Mouse (Mus musculus) spleen, postnatal 10 days (tissue): ENCODE results near the gene Ddit4.
A peak's percentile ranks its signal among the peaks of the same experiment; 100 is the strongest.

Experiments
- DNase-seq, 2 experiments: peaks; one replicate each; pipeline ENCODE4 v3.0.0; 2021 to 2022; ENCODE audit warnings: low spot score in 2 of 2

Ddit4 gene

DNA sequence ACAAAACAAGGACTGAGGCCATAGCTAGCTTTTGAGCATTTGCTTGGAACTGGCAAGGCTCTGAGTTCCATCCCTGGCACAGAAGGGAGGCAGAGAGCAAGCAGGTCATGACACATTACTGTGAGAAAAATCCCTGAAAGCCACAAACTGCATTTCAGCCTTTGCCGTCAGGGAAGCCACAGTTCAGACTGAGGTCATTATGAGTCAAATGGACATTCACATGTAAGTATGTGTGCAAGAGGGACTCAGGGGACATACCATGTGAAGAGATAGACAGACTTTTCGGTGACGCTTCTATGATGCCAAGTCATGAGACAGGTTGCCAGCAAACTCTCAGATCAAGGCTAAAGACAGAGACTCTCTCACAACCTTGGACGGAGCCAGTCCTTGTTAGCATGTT lies 33.5 kb downstream of the Ddit4 start:
- DNase-seq = no peak

DNA sequence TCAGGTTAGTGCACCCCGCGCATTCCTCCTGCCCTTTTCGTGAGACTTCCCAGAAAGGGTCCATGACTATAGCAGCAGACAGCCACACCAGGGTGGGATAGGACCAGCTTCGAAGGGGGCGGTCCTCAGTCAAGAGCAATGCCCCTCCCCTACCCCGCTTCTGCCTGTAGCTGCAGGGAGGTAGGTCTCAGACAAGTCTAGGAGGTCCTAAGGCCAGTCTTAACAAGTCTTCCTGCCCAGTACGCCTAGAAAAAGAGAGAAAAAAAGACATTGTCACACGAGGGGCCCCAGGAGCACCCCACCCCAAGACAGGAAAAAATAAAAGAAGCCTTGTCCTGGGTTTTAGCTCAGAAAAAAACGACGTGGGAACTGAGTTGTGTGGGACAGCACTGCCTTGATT lies 35.0 kb downstream of the Ddit4 start:
- DNase-seq = peak in 1 of 2 experiments; percentile 39

DNA sequence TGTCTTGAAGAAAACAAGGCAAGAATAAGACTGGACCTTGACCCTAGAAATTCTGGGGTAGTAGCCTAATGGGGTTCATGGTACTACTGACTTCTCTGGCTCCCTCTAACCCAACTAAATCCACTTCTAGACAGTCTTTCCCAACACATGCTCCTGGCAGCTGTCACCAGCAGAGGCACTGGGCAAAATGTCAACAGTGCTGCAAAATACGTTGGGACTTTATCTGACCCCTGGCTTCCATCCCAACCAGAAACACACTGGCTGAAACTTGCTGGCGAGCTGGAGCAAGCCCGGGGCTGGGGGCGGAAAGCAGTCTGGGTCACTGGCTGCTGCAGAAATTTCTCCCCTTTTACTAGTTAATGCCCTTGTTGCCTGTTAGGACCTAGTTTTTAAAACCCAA lies 35.5 kb downstream of the Ddit4 start:
- DNase-seq = peak; percentile 13 to 36

DNA sequence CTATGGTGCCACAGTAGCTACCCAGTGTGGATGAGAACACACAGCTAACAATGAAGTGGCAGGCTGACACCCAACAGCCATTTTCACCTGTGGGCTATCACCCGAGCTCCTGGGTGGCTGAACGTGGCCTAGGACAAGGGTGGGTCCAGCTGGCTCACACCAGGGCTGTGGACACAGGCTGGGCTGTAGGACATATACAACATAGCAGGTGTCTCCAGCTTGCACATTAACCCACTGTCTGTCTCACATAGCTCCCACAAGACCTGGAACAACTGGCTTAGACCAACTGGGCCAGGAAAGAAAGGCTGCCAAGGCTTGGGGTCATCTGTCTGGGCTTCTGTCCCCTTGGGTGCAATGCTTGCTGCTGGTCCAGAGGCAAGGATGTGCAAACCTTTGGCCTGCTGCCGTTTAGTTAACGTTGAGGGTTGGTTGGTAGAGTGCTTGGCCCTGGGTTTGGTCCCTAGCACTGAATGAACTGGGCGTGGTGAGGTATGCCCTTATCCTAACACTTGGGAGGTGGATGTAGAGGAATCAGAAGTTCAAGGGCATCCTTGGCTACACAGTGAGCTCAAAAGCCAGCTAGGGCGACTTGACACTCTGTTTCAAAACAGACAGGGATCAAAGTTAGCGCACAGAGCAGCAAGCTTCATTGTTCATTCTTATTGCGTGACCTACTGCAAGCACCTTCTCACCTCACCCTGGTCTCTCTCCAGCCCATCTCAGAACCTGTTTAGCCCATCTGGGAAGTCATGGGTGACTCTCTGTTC lies 36.3 kb downstream of the Ddit4 start:
- no peak for DNase-seq

DNA sequence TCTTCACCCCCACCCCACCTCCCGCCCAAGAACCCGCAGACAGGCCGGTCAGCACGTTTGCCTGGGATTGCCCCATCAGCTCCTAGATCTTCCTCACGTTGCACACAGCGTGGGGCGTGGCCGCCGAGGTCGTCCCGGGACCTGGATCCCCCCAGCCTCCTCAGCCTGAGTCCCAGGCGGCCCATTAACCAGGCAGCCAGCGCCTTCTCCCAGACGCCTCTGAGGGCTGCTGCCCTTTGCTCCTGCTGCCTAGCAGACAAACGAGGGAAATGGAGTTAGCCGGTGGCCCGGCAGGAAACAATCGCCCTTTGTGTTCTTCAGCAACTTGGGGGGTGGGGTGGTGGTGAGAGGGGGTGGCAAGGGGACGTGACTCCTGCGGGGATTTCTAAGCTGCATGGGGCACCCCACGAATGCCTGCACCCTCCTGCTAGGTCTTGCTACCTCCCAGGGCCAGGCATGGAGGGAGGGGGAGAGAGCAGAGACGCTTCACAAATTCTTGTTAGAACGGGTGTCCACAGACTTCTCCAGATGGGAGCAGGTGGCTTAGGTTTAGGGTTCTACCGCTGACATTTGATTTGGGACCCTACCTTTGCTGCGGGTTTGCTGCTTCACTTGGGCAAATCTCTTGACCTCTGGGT lies 40.0 kb downstream of the Ddit4 start:
- DNase-seq = peak; percentile 20 to 35

DNA sequence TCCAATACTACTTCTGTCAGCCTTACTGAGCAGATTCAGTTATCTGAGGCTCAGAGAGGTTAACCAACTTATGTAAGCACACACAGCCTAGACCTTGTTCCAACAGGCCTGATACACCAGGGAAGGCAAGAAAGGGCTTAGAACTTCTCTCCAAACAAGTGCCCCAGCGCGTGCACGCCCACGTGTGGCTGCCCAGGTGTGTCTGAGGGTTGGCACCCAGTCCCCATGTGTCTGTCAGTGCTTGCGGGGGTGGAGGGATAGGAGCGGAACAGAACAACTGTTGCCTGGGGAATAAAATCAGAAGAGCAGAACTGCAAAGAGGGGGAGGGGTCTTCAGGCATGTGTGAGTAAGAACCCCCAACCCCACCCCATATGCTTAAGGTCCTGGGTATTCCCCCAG lies 40.5 kb downstream of the Ddit4 start:
- DNase-seq = peak; percentile 35 to 72

DNA sequence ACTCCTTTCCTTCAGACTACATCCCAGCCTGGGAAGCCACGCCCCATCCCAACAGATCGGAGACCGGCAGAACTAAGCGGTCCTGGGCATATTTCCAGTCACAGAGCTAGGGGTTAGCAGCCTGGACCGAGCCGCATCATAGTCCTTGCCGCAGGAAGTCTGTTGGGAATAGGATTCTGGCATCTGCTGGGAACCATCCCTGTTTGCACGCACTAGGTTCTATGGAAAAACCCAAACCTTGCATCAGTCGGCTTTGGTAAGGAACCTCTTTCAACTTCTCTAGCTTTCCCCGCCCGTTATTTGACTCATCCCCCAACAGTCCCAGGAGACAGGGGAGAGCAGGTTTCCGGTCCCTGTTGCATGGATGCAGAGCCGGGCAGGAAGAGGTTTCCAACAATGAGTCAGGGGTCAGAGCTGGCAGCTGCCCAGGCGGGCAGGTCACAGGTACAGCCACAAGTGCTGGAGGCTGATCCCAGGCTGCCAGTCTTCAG lies 42.2 kb downstream of the Ddit4 start:
- DNase-seq = peak; percentile 20 to 43

DNA sequence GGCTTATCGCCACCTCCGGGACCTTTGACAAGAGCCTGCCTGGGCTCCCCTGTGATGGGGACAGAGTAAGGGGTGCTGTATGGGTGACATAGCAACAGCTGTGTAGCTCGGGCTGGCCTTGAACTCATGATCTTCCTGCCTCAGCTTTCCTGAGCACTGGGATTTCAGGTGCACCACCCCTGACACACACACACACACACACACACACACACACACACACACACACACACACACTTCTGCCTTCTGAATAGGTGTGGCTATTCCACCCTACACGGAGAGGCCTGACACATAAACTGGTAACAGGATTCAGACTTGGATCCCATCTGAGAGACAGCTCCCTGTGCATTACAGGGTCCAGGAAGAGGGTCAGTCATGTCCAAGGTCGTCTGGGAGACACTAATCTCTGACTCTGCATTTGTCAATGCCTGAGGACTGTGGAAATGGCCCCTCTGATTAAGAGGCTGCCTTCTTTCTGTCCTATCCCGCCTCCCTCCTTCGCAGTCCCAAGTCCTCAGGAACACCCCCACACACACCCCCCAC lies 42.8 kb downstream of the Ddit4 start:
- DNase-seq = peak in 1 of 2 experiments; percentile 14

DNA sequence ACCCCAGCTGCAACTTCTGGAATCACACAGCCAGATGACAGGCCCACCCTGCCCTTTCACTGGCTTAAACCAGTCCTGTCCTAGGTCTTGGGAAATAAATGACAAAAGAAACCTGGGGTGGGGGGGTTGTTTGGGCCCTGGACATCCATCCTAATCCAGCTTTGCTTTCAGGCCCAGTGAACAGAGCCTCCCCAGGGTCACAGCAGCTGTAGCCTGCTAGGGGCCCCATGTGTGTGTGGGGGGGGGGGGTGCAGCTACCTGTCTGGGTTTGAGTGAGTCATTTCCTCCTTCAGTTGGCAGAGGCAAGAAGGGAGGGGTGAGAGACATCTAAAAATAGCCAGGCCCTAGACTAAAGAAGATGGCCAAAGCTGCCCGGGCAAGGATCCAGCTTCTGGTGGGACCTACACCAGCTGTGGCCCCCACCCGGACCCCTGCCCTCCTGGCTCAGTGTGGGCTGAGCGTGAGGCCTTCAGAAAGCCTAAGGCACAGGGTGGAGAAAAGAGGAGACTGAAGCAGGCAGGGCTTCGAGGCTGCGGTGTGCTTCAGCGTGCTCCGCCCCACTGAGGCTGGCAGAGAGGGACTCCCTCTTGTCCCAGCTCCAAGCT lies 43.8 kb downstream of the Ddit4 start:
- DNase-seq = peak; percentile 39 to 40

DNA sequence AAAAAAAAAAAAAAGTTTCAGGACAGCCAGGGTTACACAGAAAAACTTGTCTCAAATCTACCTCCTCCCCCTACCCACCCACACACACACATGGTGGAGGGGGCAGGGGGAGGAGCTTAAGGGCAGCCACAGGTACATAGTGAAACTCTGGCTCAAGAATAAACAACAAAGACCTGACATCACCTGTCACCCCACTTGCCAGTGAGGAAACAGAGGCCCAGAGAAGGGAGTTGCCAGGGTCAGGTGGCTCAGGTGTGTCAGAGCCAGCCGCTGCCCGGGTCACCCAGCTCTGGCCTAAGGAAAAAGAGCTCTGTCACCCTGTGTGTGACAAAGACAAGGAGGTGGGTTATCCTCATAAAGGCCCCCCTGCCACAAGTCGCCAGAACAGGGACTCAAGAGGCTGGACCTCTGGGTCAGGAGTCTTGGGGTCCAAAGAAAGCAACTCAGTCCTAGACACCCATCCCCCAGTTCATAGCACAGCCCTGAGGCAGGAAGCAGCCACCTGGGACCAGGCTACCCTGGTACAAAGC lies 44.5 kb downstream of the Ddit4 start:
- peak; percentile 14 to 42 for DNase-seq

DNA sequence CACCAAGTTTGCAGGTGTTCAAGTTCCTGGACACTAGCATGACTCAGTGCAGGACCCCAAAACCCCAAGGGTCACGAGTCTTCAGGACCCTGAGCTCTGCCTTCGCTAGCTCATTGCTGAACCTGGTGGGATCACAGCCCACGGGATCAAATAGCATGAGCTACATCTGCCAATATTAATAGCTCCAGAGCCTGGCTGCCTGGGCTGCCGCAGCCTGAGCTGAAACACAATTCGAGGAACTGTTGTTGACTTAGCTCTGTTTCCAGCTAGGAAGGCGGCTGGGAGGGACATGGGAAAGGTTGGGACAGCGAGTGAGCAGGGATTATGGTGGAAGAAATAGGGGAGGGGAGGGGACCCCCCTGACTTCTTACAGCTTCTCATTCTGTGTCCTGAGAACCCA lies 48.5 kb downstream of the Ddit4 start:
- no peak for DNase-seq

DNA sequence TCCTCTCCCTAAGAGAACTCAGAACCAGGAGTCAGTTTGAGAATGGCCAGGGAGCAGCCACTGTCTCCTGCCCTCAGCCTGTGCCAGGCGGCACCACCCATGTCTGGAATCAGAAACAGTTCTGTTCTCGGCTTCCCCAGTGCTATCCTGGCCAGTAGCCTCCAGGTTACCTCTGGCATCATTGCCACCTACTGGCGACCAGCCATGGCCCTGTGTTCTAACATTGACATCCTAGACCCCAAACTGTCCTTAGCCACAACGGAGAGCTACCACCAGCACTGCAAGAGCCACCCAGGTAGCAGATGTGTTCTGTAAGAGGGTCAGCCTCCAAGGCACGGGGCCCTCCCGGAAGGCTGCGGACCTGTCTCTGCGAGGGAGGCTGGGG lies 49.0 kb downstream of the Ddit4 start:
- no peak for DNase-seq

DNA sequence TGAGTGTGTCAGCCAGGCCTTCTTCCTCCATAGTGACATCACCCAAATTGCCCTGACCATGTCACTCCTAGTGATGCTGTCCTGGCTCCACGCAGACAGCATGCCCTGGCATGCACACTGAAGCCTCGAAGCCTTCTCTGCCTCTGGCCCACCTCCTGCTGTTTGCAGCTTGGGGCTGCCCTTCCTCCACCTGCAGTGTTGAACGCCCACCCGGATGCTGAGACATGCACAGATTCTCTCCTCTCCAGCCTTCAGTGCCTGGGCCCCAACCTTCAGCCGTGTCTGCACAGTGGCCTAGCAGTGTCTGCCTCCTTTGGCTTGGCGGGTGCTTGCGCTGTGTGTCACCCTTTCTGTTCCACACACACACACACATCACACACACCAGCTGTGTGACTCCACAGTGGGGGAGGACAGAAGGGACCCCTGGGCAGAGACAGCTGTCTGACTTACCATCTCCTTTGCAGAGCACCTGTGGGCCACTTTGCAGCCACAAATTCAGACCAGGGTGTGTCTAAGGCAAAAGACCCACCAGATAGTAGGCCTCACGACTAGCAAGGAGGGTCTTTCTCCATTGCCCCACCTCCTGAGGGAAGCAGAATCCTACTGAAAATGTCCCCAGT lies 49.5 kb downstream of the Ddit4 start:
- peak in 1 of 2 experiments; percentile 65 for DNase-seq

DNA sequence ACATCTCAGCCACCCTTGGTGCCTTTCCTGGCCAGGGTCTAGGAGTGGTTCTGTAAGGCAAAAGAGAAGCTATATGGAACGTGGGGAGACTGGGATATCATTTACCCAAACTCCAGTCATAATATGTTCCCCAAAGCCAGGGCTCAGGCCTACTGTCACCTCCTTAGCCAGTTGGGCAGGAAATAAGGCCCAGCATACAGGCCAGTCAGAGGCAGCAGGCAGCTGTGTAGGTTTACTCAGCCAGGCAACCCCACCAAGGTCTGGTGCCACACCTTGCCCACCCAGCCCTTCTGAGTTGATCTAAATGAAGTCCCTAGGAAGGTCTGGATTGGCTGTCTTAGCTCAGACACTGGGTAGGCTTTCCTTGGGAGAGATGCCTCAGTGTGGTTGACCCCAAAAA lies 50.2 kb downstream of the Ddit4 start:
- DNase-seq = peak in 1 of 2 experiments; percentile 16

DNA sequence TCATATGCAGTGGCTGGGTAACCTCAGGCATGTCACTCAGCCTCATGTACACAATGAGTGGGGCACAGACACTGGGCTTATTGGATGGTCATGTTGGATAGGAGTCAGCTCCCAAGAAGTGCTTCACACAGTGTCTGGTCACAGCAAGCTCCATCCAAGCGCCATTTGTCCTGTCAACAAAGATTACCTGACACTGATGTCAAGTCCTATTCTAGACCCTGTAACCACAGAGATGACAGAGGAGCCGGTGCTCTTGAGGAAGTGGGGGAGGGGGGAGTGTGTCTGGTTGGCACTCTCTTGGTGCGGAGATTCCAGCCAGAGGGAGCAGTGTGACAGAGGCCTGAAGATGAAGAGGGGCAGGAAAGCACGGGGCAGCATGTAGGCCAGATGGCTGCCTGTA lies 50.7 kb downstream of the Ddit4 start:
- peak; percentile 41 to 47 for DNase-seq

DNA sequence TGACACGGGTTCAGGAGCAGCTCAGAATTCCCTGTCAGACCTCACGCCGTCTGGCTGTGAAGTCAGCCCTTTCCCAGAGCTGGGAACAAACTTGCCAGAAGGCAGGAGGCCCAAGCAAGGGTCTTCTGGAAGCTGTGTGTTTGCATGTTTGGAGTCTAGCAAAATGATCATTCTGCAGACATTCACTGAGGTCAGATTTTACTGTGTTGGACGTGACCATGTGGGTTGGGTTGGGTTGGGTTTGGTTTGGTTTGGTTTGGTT lies 51.5 kb downstream of the Ddit4 start:
- DNase-seq = no peak
